Mouse (Mus musculus): Measurements from ENCODE around the gene Etv6.

DNA sequence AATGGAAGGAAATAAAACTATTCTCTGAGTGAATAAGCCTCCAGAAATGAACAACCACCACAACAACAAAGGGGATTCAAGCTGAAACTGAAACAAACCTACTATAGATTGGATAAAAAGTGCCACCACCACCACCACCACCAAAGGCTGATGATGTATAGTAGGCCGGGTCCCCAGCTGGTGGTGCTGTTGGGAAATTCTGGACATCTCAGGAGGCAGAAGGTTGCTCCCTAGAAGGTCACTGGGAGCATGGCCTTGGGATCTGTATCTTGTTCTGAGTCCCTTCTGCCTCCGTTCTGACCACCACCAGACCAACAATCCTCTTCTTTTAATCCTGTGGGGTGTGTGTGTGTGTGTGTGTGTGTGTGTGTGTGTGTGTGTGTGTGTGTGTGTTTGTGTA, 49.3 kb upstream of the Etv6 start:
- TF ChIP-seq CTCF (IDR thresholded peaks at IDR 0.05; ENCODE audit: borderline replicate concordance, insufficient read depth, low read length) (no peak), POLR2A (IDR thresholded peaks at IDR 0.05; ENCODE audit: low read depth, low read length) (no peak)
